Mouse (Mus musculus) thymus, postnatal 4 days (tissue): ENCODE data around the gene Rab23.
A peak's percentile ranks its signal among the peaks of the same experiment; 100 is the strongest.
"Not testable (repeated sequence)": the region's sequence is repeated elsewhere in the genome, so short reads cannot be mapped to it uniquely, and the experiment has no call there.

Source experiments
- DNase-seq: peaks from one replicate; pipeline ENCODE4 v3.0.0; 2021

Gene Rab23

GRCm38 (mm10) chr1:33734001-33734685 is 14.5 kb downstream of the Rab23 start:
- no peak for DNase-seq

GRCm38 (mm10) chr1:33738281-33738680 is 18.6 kb downstream of the Rab23 start:
- no peak for DNase-seq

GRCm38 (mm10) chr1:33738681-33739278 is 19.1 kb downstream of the Rab23 start:
- DNase-seq, result no peak

- DNase-seq, result peak; percentile 89
These were observed 19.6 kb downstream of the Rab23 start for GRCm38 (mm10) chr1:33739302-33739701.

GRCm38 (mm10) chr1:33742903-33743302 is 23.2 kb downstream of the Rab23 start:
- peak; percentile 71 for DNase-seq

GRCm38 (mm10) chr1:33744815-33745214 is 25.1 kb downstream of the Rab23 start:
- DNase-seq, result not testable (repeated sequence)

- DNase-seq, result no peak
These were observed 26.2 kb downstream of the Rab23 start for GRCm38 (mm10) chr1:33745901-33746300.

- no peak for DNase-seq
These were observed 29.4 kb downstream of the Rab23 start for GRCm38 (mm10) chr1:33749109-33749508.

- not testable (repeated sequence) for DNase-seq
These were observed 30.0 kb downstream of the Rab23 start for GRCm38 (mm10) chr1:33749709-33750108.

GRCm38 (mm10) chr1:33751283-33751682 is 31.6 kb downstream of the Rab23 start:
- no peak for DNase-seq

- DNase-seq, result no peak
These were observed 34.4 kb downstream of the Rab23 start for GRCm38 (mm10) chr1:33754089-33754488.

GRCm38 (mm10) chr1:33754965-33755735 is 35.5 kb downstream of the Rab23 start:
- no peak for DNase-seq

- no peak for DNase-seq
These were observed 36.1 kb downstream of the Rab23 start for GRCm38 (mm10) chr1:33755799-33756198.

- no peak for DNase-seq
These were observed 36.8 kb downstream of the Rab23 start for GRCm38 (mm10) chr1:33756258-33757032.

- DNase-seq, result peak; percentile 34
These were observed 37.3 kb downstream of the Rab23 start for GRCm38 (mm10) chr1:33757033-33757413.

GRCm38 (mm10) chr1:33757491-33758041 is 37.9 kb downstream of the Rab23 start, which contains the start of gene Bag2:
Gene Bag2 (minus strand): TSS chr1:33757795.
- peak; percentile 69 for DNase-seq

GRCm38 (mm10) chr1:33758488-33758887 is 38.8 kb downstream of the Rab23 start:
- peak; percentile 25 for DNase-seq

GRCm38 (mm10) chr1:33763826-33764225 is 44.1 kb downstream of the Rab23 start:
- no peak for DNase-seq

GRCm38 (mm10) chr1:33765468-33766080 is 45.9 kb downstream of the Rab23 start:
- DNase-seq, result no peak

GRCm38 (mm10) chr1:33766520-33767508 is 47.1 kb downstream of the Rab23 start:
- no peak for DNase-seq
